Mouse (Mus musculus) brain, embryonic 18.5 days (tissue): ENCODE data around the gene Clca2.
"Not testable (repeated sequence)": the region's sequence is repeated elsewhere in the genome, so short reads cannot be mapped to it uniquely, and the experiment has no call there.

Experiments used
- DNase-seq: peaks from one replicate; pipeline ENCODE4 v3.0.0-alpha.2; 2012; ENCODE audit warnings: low read depth, low spot score

The Clca2 gene

DNA sequence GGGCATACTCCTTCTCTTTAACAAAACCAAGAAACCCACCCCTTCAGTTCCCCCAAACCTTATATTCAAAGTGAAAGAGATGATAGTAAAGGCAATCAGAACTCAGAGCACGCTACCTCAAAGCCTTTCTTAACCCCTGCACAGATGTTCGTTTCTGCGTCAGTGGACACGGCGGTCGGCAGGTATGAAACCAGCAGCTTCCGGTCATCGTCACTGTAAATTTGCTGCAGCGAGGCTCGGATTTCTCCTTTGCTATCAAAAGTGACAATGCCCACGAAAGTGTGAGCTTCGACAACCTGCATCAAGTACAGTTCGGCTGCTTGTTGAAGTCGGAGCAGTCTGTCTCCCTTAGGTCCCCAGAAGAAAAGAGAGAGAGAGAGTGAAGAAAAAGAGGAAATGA lies 13.1 kb downstream of the Clca2 start:
- no peak for DNase-seq

- no peak for DNase-seq
These were observed 16.2 kb downstream of the Clca2 start for GRCm38 (mm10) chr3:145083081-145083480.

DNA sequence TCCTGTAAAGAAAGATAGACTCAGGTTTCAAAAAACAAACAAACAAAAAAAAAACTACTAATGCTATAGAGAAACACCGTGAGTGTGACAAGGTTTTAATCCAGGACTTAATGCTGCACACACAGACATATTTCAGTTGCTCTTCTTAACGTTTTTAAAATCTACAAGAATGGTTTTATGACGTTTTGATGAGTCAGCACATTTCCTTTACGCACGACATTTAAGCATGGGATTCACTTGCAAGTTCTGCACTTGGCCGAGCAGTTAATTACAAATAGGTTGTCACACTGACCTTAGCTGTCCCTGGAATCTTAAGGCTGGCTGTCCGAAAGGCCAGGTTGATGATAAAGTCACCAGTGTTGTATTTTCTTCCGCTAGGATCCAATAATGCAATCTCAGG lies 18.3 kb downstream of the Clca2 start:
- DNase-seq: no peak

DNA sequence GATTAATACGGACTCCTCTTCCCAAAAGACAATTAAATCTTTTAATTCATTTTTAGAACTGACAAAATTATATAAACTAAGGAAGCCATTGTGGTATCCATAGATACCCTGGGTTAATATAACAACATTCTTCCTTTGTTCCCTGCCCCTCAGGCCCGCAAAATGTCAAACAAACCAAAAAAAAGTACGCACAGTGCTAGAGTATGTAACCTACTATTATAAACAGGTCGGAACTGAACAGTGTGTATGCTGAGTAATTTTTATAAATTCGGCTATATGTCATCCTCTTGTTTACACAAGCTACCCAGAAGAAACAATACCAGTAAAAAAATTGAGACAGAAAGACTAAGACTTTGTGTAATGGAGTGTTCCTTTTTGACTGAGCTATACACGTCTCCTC lies 20.8 kb downstream of the Clca2 start:
- DNase-seq: no peak

- DNase-seq: no peak
These were observed 26.9 kb downstream of the Clca2 start for GRCm38 (mm10) chr3:145072339-145072738.

- no peak for DNase-seq
These were observed 30.3 kb downstream of the Clca2 start for GRCm38 (mm10) chr3:145068964-145069363.

GRCm38 (mm10) chr3:145055138-145055537 lies 44.1 kb downstream of the Clca2 start:
- DNase-seq: not testable (repeated sequence)

DNA sequence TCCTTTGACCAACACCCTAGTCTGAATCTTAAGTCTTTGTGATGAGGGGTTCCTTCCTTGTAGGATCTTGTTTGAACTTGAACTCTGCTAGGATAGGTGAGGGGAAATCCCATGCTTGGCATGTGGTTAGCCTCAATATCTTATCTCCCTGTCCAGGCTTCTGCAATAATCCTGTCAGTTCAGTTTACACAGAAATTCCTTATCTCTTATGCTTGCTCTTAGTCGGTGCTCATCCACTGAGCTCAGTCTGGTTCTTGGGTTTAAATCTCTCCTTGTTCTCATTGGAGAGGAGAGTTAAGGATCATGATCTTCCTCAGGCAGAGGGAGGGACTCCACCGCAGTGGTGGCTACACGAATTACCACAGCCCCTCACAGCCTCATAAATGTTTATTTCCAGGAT lies 49.4 kb downstream of the Clca2 start:
- no peak for DNase-seq

- DNase-seq: no peak
These were observed 60.4 kb downstream of the Clca2 start for GRCm38 (mm10) chr3:145038813-145039212.

DNA sequence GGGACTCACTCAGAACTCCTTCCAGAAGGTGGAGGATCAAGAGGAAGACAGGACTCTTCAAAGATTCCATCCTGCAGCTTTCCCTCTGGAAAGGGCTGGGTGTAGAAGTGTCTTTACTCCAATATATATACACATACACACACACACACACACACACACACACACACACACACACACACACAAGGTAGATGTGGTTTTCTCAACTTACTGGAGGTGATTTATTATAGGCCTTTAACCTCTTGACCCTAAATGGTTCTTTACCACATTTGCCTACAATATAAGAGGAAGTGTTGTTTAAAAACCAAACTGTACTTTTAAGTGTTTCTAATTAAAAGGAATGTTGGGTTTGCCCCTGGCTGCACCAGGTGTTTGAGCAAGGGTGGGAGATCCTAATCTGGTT lies 66.6 kb downstream of the Clca2 start, which contains the start of gene Clca1:
Gene Clca1 (minus strand): TSS at position 101 of the 400 bp plus-strand sequence.
- no peak for DNase-seq

DNA sequence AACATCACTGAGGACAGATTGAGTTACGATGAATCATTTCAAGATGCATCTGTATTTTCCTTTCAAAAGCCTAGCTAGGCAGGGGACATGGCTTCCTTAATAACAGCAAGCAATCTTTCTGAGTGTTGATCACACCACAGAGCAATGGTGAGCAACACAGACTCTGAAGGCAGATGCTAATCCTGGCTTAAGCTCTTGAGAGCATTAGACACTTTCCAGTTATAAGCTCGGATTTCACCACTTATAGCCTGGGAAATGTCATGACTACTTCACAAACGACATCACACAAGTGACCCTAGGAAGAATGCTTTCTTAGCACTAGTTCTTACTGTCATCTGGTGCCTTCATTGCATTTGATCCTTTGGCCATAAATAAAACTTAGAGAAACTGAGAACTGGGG lies 71.2 kb downstream of the Clca2 start:
- no peak for DNase-seq

GRCm38 (mm10) chr3:145026750-145027149 lies 72.5 kb downstream of the Clca2 start:
- peak; percentile 4 for DNase-seq
